Mouse (Mus musculus): Measurements from ENCODE around the gene Enpp4. TPM values are rescaled to one million over a fixed set of nuclear protein-coding genes. Genes with fewer than 3 reads are reported as not detected.
A peak's percentile ranks its signal among the peaks of the same experiment; 100 is the strongest.

The Enpp4 gene
- 5.9 and 6.6 TPM in 2 replicates for polyA plus RNA-seq (2015; fragmentation: Nextera tagmentation; extraction: Ambion mirVana)

DNA sequence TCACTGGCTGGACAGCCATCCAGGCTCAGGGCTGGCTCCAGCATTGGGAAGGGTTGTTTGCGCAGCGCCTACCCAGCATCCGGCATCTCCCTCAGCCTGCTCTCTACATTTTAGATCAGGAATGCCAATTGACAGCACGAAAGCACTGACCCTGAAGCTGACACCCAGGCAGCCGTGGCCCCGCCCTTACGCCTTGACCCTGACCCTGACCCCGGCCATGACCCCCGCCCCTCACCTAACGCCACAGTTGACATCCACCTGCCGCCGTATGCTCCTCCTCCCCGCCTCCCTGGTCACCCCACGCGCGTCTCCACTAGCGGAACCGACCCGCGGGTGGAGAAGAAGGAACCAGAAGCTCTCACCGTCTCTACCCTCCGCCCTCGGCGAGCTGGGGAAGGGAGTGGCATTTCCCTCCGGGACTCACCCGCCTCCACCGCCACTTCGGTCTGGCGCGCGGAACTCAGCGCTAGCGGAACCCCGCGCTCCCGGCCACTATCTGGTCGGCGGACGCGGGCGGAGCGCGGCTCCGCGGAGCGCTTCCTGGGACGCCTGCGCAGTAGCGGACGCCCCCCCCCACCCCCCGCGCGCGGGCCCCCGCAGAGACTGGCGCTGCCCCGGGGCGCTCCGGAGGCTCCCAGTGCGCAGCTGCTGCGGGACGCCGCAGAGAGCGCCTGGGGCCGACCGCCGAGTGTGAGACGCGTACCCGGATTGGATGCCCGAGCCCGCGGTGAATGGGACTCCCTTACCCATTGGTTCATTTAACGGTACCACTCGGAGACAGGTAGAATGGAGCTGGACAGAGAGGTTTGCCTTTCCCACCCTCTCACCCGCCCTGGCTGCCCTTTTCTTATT is at the start of gene Enpp4:
TSS of gene Enpp4 (minus strand) at position 523 of the 852 bp plus-strand sequence.
- Histone ChIP-seq H3K27me3 (replicated peaks) (peaks cover 6% of the 10 kb centered on the region; the same call in 1 of the 2 replicates), H3K27ac (peak within 1 kb of the TSS; percentile 66), H3K4me1 (peaks cover 7% of the 10 kb centered on the region), H3K9ac (peak within 1 kb of the TSS; percentile 75), H3K36me3 (replicated peaks) (no peaks in the 10 kb centered on the region), H3K9me3 (no peaks in the 10 kb centered on the region), H3K4me2 (peak within 1 kb of the TSS; percentile 70), H3K4me3 (peak within 1 kb of the TSS; percentile 81)
- ATAC-seq (replicated peaks): peak; percentile 99
- under 1% methylated on average over 73 of the region's 76 CpGs for WGBS

- H3K4me2 ChIP-seq: no peak overlapping the region
- no peaks in the 10 kb centered on the region for H3K27me3 ChIP-seq (replicated peaks)
- H3K27ac ChIP-seq: no peak overlapping the region
- no peak overlapping the region for H3K9ac ChIP-seq
- H3K36me3 ChIP-seq (replicated peaks): no peaks in the 10 kb centered on the region
- H3K9me3 ChIP-seq: no peaks in the 10 kb centered on the region
- no peaks in the 10 kb centered on the region for H3K4me1 ChIP-seq
- no peak overlapping the region for H3K4me3 ChIP-seq
- WGBS: 80% methylated on average over 2 of the region's 2 CpGs
- no peak for ATAC-seq (replicated peaks)
Observed at GRCm38 (mm10) chr17:44155204-44155603, 49.6 kb upstream of the Enpp4 start.

- no peaks in the 10 kb centered on the region for H3K36me3 ChIP-seq (replicated peaks)
- H3K4me1 ChIP-seq: no peaks in the 10 kb centered on the region
- H3K27ac ChIP-seq: no peak overlapping the region
- WGBS: 37% methylated on average over 5 of the region's 5 CpGs
- H3K9ac ChIP-seq: no peak overlapping the region
- no peak for ATAC-seq (replicated peaks)
- H3K4me2 ChIP-seq: no peak overlapping the region
- H3K9me3 ChIP-seq: no peaks in the 10 kb centered on the region
- no peaks in the 10 kb centered on the region for H3K27me3 ChIP-seq (replicated peaks)
- no peak overlapping the region for H3K4me3 ChIP-seq
Observed at GRCm38 (mm10) chr17:44153871-44154270, 48.3 kb upstream of the Enpp4 start.

GRCm38 (mm10) chr17:44151889-44152288 is 46.3 kb upstream of the Enpp4 start:
- no peak for ATAC-seq (replicated peaks)
- H3K9me3 ChIP-seq: no peaks in the 10 kb centered on the region
- WGBS: 87% methylated on average over 8 of the region's 8 CpGs
- no peak overlapping the region for H3K9ac ChIP-seq
- no peak overlapping the region for H3K4me2 ChIP-seq
- no peaks in the 10 kb centered on the region for H3K27me3 ChIP-seq (replicated peaks)
- H3K36me3 ChIP-seq (replicated peaks): no peaks in the 10 kb centered on the region
- no peak overlapping the region for H3K27ac ChIP-seq
- H3K4me1 ChIP-seq: no peaks in the 10 kb centered on the region
- H3K4me3 ChIP-seq: no peak overlapping the region

DNA sequence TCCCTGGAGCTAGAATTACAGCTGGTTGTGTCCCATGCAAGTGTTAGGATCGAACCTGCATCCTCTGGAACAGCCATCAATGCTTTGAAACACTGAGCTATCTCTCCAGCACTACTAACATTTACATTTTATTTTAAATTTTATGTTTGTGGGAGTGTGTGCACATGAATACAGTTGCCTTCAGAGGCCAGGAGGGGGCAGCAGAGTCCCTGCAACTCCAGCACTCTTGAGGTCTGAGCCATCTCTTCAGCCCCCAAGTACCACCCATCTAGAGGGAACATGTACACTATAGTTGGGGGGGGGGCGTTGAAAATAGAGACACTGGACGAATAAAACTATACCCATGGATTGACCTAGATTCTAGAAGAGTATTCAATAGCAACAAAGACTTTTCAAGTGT is 45.5 kb upstream of the Enpp4 start:
- H3K27ac ChIP-seq: no peak overlapping the region
- ATAC-seq (replicated peaks): no peak
- no peak overlapping the region for H3K9ac ChIP-seq
- H3K4me3 ChIP-seq: no peak overlapping the region
- H3K4me1 ChIP-seq: no peaks in the 10 kb centered on the region
- no peak overlapping the region for H3K4me2 ChIP-seq
- no peaks in the 10 kb centered on the region for H3K27me3 ChIP-seq (replicated peaks)
- WGBS: 76% methylated on average over 3 of the region's 3 CpGs
- H3K9me3 ChIP-seq: no peaks in the 10 kb centered on the region
- no peaks in the 10 kb centered on the region for H3K36me3 ChIP-seq (replicated peaks)

DNA sequence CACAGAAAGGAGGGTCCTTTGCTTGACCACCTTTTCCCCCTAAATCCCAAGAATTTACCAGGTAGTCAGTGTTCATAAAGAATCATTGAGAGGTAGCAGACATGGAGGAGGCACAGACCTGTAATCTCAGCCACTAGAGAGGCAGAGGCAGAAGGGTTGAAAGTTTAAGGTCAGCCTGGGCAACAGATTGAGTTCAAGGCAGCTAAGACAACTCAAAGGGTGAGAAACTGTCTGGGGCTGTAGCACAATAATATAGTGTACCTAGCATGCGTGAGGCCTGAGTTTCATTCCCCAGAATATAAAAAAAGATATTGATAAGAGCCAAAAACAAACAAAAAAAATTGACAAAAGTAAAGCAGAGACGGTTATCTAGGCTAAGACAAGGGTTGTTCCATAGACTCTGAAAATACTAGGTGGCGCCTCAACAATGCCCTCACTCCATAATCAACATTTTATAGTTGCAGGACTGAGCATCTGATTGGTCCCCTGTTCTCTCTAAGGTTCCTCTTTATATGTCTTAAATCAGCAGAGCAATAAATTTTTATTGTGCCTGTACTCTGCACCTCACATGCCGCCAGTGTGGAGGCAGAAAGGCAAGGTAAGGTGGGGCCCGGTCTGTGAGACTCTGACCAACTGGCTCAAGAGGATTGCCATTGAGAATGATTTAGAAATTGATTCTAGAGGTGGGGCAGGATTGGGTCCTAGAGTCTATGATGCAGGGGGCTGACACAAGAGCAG is 42.7 kb upstream of the Enpp4 start:
- Histone ChIP-seq H3K4me1 (no peaks in the 10 kb centered on the region), H3K9me3 (no peaks in the 10 kb centered on the region), H3K4me3 (no peak overlapping the region), H3K4me2 (no peak overlapping the region), H3K36me3 (replicated peaks) (no peaks in the 10 kb centered on the region), H3K9ac (no peak overlapping the region), H3K27me3 (replicated peaks) (no peaks in the 10 kb centered on the region), H3K27ac (no peak overlapping the region)
- ATAC-seq (replicated peaks): no peak
- WGBS: 91% methylated on average over 5 of the region's 5 CpGs

GRCm38 (mm10) chr17:44145806-44146205 is 40.2 kb upstream of the Enpp4 start:
- no peaks in the 10 kb centered on the region for H3K4me1 ChIP-seq
- H3K9me3 ChIP-seq: no peaks in the 10 kb centered on the region
- ATAC-seq (replicated peaks): no peak
- no peak overlapping the region for H3K4me3 ChIP-seq
- H3K9ac ChIP-seq: no peak overlapping the region
- no peaks in the 10 kb centered on the region for H3K27me3 ChIP-seq (replicated peaks)
- WGBS: 88% methylated on average over 1 of the region's 1 CpGs
- H3K4me2 ChIP-seq: no peak overlapping the region
- H3K27ac ChIP-seq: no peak overlapping the region
- no peaks in the 10 kb centered on the region for H3K36me3 ChIP-seq (replicated peaks)

GRCm38 (mm10) chr17:44136863-44137640 is 31.4 kb upstream of the Enpp4 start:
- H3K9me3 ChIP-seq: no peaks in the 10 kb centered on the region

DNA sequence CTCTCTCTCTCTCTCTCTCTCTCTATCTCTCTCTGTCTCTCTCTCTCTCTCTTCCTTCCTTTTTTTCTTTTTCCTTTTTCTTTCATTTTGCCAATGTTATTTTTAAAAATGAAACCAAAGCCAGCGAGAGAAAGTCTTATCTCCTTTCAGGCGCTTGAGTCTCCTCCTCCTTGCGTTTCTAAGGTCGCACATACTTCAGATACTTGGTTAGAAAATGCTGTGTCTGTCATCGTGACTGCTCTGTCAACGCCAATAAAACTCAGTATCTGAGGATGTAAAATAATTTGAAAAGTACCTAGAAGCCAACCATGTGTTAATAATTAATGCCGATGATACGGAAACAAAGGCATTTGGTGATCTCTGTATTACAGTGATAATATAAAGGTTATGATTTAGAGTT is 30.4 kb upstream of the Enpp4 start:
- Histone ChIP-seq H3K4me1 (0 out of 2 replicates have a peak, but pooled peaks cover 4% of the 10 kb centered on the region), H3K4me3 (no peak overlapping the region), H3K36me3 (replicated peaks) (no peaks in the 10 kb centered on the region), H3K9me3 (no peaks in the 10 kb centered on the region), H3K27me3 (replicated peaks) (no peaks in the 10 kb centered on the region), H3K27ac (no peak overlapping the region), H3K9ac (no peak overlapping the region), H3K4me2 (no peak overlapping the region)
- 72% methylated on average over 8 of the region's 8 CpGs for WGBS
- no peak for ATAC-seq (replicated peaks)

More at GRCm38 (mm10) chr17:44136863-44137640, 31.4 kb upstream of the Enpp4 start:
- Histone ChIP-seq H3K4me3 (no peak overlapping the region), H3K27me3 (replicated peaks) (no peaks in the 10 kb centered on the region), H3K9ac (no peak overlapping the region), H3K27ac (no peak overlapping the region), H3K36me3 (replicated peaks) (no peaks in the 10 kb centered on the region), H3K4me2 (no peak overlapping the region), H3K4me1 (0 out of 2 replicates have a peak, but pooled peaks cover 4% of the 10 kb centered on the region)
- ATAC-seq (replicated peaks): no peak
- 81% methylated on average over 10 of the region's 10 CpGs for WGBS

DNA sequence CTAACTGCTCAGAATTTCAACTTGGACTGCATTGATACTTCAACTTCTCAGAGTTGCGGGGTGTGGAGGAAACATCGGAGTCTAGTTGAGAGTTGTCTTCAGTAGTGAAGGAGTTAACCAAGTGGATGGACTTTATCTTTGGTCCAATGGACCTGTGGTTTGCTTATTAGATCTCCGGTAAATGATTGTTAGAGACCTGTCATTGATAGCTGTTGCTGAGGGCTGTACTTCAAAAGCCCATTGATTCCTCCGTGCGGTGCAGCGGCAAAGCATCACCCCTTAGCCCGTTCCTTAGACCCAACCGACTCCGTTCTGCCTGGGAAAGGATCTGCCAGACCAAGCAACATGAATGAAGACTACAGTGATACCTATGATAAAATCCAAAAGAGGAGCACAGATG is 28.9 kb upstream of the Enpp4 start:
- Histone ChIP-seq H3K4me3 (no peak overlapping the region), H3K9ac (no peak overlapping the region), H3K27me3 (replicated peaks) (no peaks in the 10 kb centered on the region), H3K36me3 (replicated peaks) (no peaks in the 10 kb centered on the region), H3K4me2 (no peak overlapping the region), H3K9me3 (no peaks in the 10 kb centered on the region), H3K27ac (no peak overlapping the region), H3K4me1 (0 out of 2 replicates have a peak, but pooled peaks cover 4% of the 10 kb centered on the region)
- 80% methylated on average over 9 of the region's 9 CpGs for WGBS
- ATAC-seq (replicated peaks): no peak

DNA sequence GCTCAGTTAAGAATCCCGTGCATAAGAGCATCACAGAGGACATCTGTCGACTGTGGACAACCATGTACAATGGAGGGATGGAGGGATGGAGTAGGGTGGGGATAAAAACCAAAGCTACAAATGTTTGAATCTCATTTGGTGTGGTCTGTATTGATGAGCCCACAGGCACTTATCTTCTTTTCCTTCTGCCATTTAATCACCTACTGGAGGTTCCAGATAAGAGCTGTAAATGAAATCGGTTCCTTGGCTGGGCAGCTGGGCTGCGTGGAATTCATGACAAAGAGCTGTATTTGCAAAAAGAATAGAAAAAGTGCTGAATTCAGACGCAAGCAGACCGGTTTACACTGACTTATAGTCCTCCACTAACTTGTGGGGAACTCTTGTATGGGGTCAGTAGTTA is 28.5 kb upstream of the Enpp4 start:
- Histone ChIP-seq H3K4me3 (no peak overlapping the region), H3K9me3 (no peaks in the 10 kb centered on the region), H3K4me1 (0 out of 2 replicates have a peak, but pooled peaks cover 4% of the 10 kb centered on the region), H3K27ac (no peak overlapping the region), H3K36me3 (replicated peaks) (no peaks in the 10 kb centered on the region), H3K9ac (no peak overlapping the region), H3K27me3 (replicated peaks) (no peaks in the 10 kb centered on the region), H3K4me2 (no peak overlapping the region)
- WGBS: 59% methylated on average over 6 of the region's 6 CpGs
- ATAC-seq (replicated peaks): no peak

DNA sequence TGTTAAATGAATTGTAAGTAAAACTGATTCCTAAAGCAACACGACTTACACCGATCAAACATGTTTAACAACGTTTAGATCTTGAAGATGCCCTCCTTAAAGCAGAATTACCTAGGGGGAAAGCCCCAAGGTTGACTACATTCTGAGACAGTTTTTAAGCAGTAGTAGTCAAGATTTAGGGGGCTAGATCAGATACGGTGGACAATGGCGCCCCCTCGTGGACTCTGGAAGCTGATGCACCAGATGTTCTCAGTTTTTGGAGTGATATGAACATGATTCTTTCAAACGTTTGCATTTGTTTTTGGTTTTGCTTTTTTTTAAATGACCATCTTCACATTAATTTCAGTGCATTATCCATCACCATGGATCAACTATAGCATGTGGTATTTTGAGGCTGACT is 24.8 kb upstream of the Enpp4 start:
- no peak overlapping the region for H3K4me3 ChIP-seq
- no peaks in the 10 kb centered on the region for H3K27me3 ChIP-seq (replicated peaks)
- 11% methylated on average over 7 of the region's 7 CpGs for WGBS
- no peak overlapping the region for H3K9ac ChIP-seq
- no peak overlapping the region for H3K4me2 ChIP-seq
- H3K4me1 ChIP-seq: 0 out of 2 replicates have a peak, but pooled peaks cover 4% of the 10 kb centered on the region
- no peaks in the 10 kb centered on the region for H3K9me3 ChIP-seq
- 0 out of 2 replicates have a peak, but pooled peaks have one; percentile 29 for ATAC-seq (replicated peaks)
- H3K36me3 ChIP-seq (replicated peaks): no peaks in the 10 kb centered on the region
- no peak overlapping the region for H3K27ac ChIP-seq

All from midbrain, embryonic 15.5 days (tissue).